In the genomic region with DNA sequence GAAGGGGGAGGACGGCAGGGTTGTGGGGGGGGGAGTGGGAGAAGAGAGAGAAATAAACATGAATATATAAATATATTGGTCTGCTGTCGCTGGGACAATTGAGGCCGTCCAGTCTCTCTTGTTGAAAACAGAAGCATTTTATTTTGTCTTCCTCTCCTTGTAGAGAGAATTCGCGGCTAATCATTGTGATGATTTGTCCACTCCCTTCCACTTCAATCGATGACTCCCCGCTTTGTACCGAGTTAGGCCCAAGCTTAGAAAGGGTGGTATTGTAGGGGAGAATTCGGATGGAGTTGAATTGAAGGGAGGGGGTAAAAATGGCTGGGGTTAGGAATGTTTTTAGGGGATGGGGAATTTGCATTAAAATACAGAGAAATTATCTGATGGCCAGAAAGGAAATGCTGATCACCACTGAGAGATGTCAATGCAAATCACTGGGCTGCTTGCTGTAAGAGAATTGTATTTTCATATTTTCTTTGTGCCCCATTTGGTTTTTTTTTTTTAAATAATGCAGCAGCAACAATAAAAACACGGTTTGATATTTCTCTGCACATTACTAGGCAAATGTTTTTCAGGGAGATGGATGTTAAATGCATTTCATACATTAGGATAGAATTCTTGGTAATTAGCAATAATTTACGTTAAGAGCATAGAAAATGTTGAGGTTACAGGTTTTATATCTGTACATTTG, we compare ENCODE assay signal across 9 mouse cellular contexts. TPM values are rescaled to one million over a fixed set of nuclear protein-coding genes. Genes with fewer than 3 reads are reported as not detected.
DNase-seq lines count a peak whose midpoint lies in the region; ATAC-seq and TF ChIP-seq lines count a peak whose summit lies in the region.
"Had no signal": no experiment of that assay in that cellular context is flagged by ENCODE, and none has a peak within 500 bp of the region (broad histone marks: within the 10 kb centered on the region; RNA-seq: fewer than 3 reads in every experiment).

No protein-coding gene starts in this region.

- ATAC-seq in heart, embryonic 13.5 days (ENCODE audit: extremely low read depth, insufficient number of reproducible peaks, low FRiP score, low TSS enrichment), result no peak
- ATAC-seq in forebrain, embryonic 16.5 days, result no peak
- ATAC-seq in liver, embryonic 15.5 days (ENCODE audit: insufficient read depth), result no peak

- H3K27ac ChIP-seq in heart, embryonic 13.5 days (replicated peaks), result peak overlapping the region; percentile 94
- peak overlapping the region; percentile 99 for H3K27ac ChIP-seq in forebrain, embryonic 16.5 days (ENCODE audit: low read length)
- peak overlapping the region; percentile 83 for H3K27ac ChIP-seq in liver, embryonic 15.5 days (replicated peaks)

- no peaks in the 10 kb centered on the region for H3K27me3 ChIP-seq in heart, embryonic 13.5 days (replicated peaks)
- peaks cover 60% of the 10 kb centered on the region for H3K27me3 ChIP-seq in E14TG2a.4 (ENCODE audit: insufficient read depth, low read length)
- no peaks in the 10 kb centered on the region for H3K27me3 ChIP-seq in forebrain, embryonic 16.5 days (replicated peaks; ENCODE audit: control insufficient read depth, insufficient read depth, low read length)
- H3K27me3 ChIP-seq in liver, embryonic 15.5 days, result peaks cover 9% of the 10 kb centered on the region; the same call in 1 of the 2 replicates

- H3K36me3 ChIP-seq in heart, embryonic 13.5 days, result peaks cover 25% of the 10 kb centered on the region
- H3K36me3 ChIP-seq in E14TG2a.4 (ENCODE audit: insufficient read depth, low read length), result peaks cover 10% of the 10 kb centered on the region; the same call in 1 of the 2 replicates
- peaks cover 10% of the 10 kb centered on the region for H3K36me3 ChIP-seq in forebrain, embryonic 16.5 days (ENCODE audit: control insufficient read depth, insufficient read depth)
- peaks cover 26% of the 10 kb centered on the region for H3K36me3 ChIP-seq in liver, embryonic 15.5 days (replicated peaks)

- H3K9me3 ChIP-seq in heart, embryonic 13.5 days, result no peaks in the 10 kb centered on the region
- H3K9me3 ChIP-seq in E14TG2a.4 (ENCODE audit: low read length), result no peaks in the 10 kb centered on the region
- no peaks in the 10 kb centered on the region for H3K9me3 ChIP-seq in forebrain, embryonic 16.5 days (ENCODE audit: control insufficient read depth, low read length)
- no peaks in the 10 kb centered on the region for H3K9me3 ChIP-seq in liver, embryonic 15.5 days (replicated peaks)

- no peak for DNase-seq in heart, adult 18-20 months
- DNase-seq in urinary bladder, adult 18-20 months (ENCODE audit: low spot score in 2 of 2), result no peak
- no peak for DNase-seq in layer of hippocampus, adult 8-10 months (ENCODE audit: low spot score in 2 of 2)
- no peak for DNase-seq in left cerebral cortex, postnatal 4 days

- no peak for TF ChIP-seq CTCF in E14TG2a.4 (conservative IDR thresholded peaks at IDR 0.05; ENCODE audit: low read length)

- peak overlapping the region; percentile 92 for H3K4me2 ChIP-seq in heart, embryonic 13.5 days
- peak overlapping the region; percentile 63 for H3K4me2 ChIP-seq in forebrain, embryonic 16.5 days (ENCODE audit: low read length)
- H3K4me2 ChIP-seq in liver, embryonic 15.5 days, result peak overlapping the region; percentile 97

- H3K4me1 ChIP-seq in heart, embryonic 13.5 days, result peaks cover 45% of the 10 kb centered on the region
- H3K4me1 ChIP-seq in E14TG2a.4 (replicated peaks; ENCODE audit: low read depth, low read length), result peaks cover 65% of the 10 kb centered on the region
- H3K4me1 ChIP-seq in forebrain, embryonic 16.5 days (replicated peaks; ENCODE audit: control insufficient read depth, insufficient read depth, low read length), result peaks cover 38% of the 10 kb centered on the region
- peaks cover 75% of the 10 kb centered on the region for H3K4me1 ChIP-seq in liver, embryonic 15.5 days (replicated peaks)

- H3K4me3 ChIP-seq in heart, embryonic 13.5 days, result peak overlapping the region; percentile 68
- peak overlapping the region; percentile 79 for H3K4me3 ChIP-seq in E14TG2a.4 (replicated peaks; ENCODE audit: low read length)
- peak overlapping the region; percentile 70 for H3K4me3 ChIP-seq in forebrain, embryonic 16.5 days (replicated peaks; ENCODE audit: low read length)
- peak overlapping the region; percentile 74 for H3K4me3 ChIP-seq in liver, embryonic 15.5 days (replicated peaks)

- 35% methylated on average over 11 of the region's 11 CpGs for WGBS in heart, embryonic 13.5 days
- 7% methylated on average over 11 of the region's 11 CpGs for WGBS in forebrain, embryonic 16.5 days
- 13% methylated on average over 11 of the region's 11 CpGs for WGBS in liver, embryonic 15.5 days (ENCODE audit: insufficient replicate concordance)

- H3K9ac ChIP-seq in heart, embryonic 13.5 days, result peak overlapping the region; percentile 92
- H3K9ac ChIP-seq in forebrain, embryonic 16.5 days (replicated peaks; ENCODE audit: low read depth, low read length), result peak overlapping the region; percentile 93
- peak overlapping the region; percentile 71 for H3K9ac ChIP-seq in liver, embryonic 15.5 days

- intact Hi-C loops in left cerebral cortex, postnatal 4 days (cut with DNase I), result no loop called here

RNA-seq across cellular contexts. Expression of a gene that starts 4.7 kb away (rescaled TPM):
- polyA plus RNA-seq in heart, embryonic 13.5 days (2015; fragmentation: Nextera tagmentation; extraction: Ambion mirVana), result 15.3 and 15.9 TPM in 2 replicates
- 1 to 10 TPM; 2.1 to 2.6 TPM for total RNA-seq in heart, adult 18-20 months (2021)
- 236 and 244 TPM in 2 replicates for polyA plus RNA-seq in forebrain, embryonic 16.5 days (2015; fragmentation: Nextera tagmentation; extraction: Ambion mirVana)
- polyA plus RNA-seq in liver, embryonic 15.5 days (2015; fragmentation: Nextera tagmentation; extraction: Ambion mirVana), result 24.7 and 25.2 TPM in 2 replicates
- total RNA-seq in layer of hippocampus, adult 8-10 months (2022), result 100 to 1,000 TPM; 103 to 118 (median 109) TPM
- total RNA-seq in left cerebral cortex, postnatal 4 days (2021), result 100 to 1,000 TPM; 209 to 220 TPM

RNA-seq across cellular contexts. Expression of a gene that starts 7.7 kb away (rescaled TPM):
- not detected in 2 replicates for polyA plus RNA-seq in heart, embryonic 13.5 days (2015; fragmentation: Nextera tagmentation; extraction: Ambion mirVana)
- not detected for total RNA-seq in heart, adult 18-20 months (2021)
- not detected in 2 replicates for polyA plus RNA-seq in forebrain, embryonic 16.5 days (2015; fragmentation: Nextera tagmentation; extraction: Ambion mirVana)
- polyA plus RNA-seq in liver, embryonic 15.5 days (2015; fragmentation: Nextera tagmentation; extraction: Ambion mirVana), result not detected in 2 replicates
- 1 to 10 TPM in 3 of 4 experiments, under 1 TPM in 1; 0.93 to 2.4 (median 1.6) TPM for total RNA-seq in layer of hippocampus, adult 8-10 months (2022)
- total RNA-seq in left cerebral cortex, postnatal 4 days (2021), result under 1 TPM; 0.66 to 0.90 TPM
- total RNA-seq: hematopoietic stem cell, adult 5-6 weeks had no signal

Comparison
In these comparisons a context has a peak if more than half of its experiments do, and no peak if none do; other contexts are left out.
1. RNA of a gene that starts 4.7 kb away (total RNA-seq): 209 to 220 TPM in left cerebral cortex, postnatal 4 days and 103 to 118 TPM in layer of hippocampus, adult 8-10 months; 2.1 to 2.6 TPM in heart, adult 18-20 months; every median in the first group is over 10 times any median in the second.
2. Peak in every context shown above with its lines, with median percentiles within 50 percentile points of each other: H3K27ac ChIP-seq, H3K4me2 ChIP-seq, H3K4me3 ChIP-seq and H3K9ac ChIP-seq.